Mouse (Mus musculus) cerebellum, adult 8-10 months (tissue): ENCODE results near the gene Fam20a.

Experiments used
- DNase-seq: peaks from one replicate; pipeline ENCODE4 v3.0.0; 2022

The Fam20a gene

DNA sequence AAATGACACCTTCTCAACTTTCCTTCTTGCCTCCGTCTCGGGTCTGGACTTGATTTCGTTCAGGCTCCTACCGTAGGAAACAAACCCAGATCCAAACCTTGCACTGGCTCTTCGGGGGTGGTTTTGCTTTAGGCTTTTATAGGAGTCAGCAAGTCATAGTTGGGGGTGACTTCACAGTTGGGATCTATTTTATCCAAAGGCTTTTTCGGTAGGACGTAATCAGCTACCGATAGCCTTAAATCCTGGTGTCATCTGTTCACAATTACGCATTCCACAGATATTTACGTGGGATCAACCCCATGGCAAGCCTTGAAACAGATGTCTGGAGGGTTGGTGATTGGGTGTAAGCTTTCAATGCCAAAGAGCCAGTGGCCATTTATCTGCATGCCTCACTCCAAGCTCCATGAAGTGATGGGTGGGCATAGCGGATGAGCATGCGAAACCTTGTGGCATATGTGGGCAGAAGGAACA, 6.7 kb downstream of the Fam20a start:
- DNase-seq: no peak

DNA sequence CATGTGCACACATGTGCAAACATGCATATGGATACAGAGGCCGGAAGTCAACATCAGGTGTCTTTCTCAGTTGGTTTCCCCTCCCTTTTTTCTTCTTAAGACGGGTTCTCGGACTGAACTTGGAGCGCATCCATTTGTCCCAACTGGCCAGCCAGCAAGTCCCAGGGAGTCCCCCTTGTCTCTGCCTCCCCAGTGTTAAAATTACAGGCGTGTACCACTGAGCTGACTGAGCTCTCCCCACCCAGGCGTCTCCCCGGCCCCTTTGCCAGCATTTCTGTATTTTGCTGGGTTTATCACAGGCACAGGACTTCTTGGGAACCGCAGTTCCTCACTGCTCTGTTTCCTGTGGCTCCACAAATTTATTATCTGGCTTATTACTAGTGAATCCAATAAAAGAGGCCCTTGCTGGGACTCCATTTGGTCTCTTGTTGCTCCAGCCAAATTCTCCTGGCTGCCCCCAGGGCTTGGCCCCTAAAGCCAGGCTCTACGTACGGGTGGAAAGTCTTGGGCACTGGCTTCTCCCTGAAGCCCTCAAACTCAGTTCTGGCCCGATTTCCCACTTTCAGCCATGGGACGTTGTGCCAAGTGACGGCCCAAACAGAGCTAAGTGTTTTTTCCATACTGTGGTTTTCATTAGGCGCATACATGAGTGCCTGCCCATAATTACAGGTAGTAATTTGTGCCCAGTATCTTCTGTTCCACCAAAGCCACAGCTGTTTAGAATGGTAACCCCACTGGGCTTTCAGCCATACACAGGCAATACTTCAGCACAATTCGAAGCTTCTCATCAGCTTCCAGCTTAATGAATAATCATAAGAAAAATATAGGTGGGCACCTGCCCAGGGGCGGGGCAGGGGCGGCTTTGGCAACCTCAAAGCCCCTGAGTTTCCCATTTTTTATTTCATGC, 7.5 kb downstream of the Fam20a start:
- DNase-seq: no peak

GRCm38 (mm10) chr11:109709501-109709900, 12.6 kb downstream of the Fam20a start:
- DNase-seq: no peak

GRCm38 (mm10) chr11:109708786-109709185, 13.3 kb downstream of the Fam20a start:
- no peak for DNase-seq

GRCm38 (mm10) chr11:109707442-109707841, 14.6 kb downstream of the Fam20a start:
- DNase-seq: no peak

DNA sequence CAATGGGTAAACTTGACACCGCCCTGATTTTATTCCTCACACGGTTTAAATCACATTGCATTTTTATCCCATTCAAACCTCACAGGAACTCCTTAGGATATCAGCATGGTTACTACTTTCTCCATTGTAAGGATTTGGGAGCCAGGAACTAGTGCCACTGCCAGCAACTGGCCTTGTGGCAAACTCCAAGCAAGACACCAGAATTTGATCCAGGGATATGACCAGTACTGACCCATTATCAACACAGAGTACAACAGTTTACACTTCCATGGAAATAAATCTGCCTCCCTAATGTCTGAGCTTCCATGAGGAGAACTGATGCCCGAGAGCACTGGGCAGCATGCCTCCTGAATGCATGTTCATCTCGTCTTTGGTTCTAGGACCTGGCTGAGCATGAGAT, 15.5 kb downstream of the Fam20a start:
- DNase-seq: no peak

DNA sequence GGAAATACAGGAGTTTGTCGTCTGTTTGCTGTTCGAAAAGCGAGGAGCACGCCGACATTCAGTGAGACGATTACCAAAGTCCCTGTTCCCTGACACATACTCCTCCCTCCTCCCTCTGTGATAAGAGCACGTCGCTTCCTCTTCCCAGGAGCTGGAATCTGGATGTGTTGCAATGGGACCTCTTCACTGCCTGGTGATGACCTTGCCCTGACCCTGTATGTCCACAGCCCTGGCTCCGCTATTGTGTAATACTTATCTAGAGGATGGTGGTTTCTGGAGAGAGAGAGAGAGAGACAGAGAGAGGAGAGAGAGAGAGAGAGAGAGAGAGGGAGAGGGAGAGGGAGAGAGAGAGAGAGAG, 16.0 kb downstream of the Fam20a start:
- DNase-seq: no peak

GRCm38 (mm10) chr11:109705336-109706054, 16.6 kb downstream of the Fam20a start:
- no peak for DNase-seq

GRCm38 (mm10) chr11:109704311-109705205, 17.5 kb downstream of the Fam20a start:
- no peak for DNase-seq

DNA sequence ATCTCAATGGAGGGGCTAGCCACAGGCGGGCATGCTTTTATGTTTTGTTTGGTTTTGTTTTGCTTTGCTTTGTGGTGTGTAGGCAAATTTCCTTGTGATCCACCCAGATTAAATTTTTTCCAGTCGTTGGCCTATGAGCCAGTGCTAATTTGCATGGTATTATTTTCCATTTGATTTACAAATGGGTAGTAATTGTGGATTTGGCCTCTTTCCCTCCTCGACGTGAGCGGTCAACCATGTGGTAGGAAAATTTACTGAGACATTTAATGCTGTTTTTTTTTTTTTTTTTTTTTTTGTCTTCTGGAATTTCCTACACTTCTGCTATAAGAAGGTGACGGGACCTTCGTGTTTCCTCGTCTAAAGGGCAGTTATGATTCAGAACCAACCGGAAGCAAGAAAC, 18.2 kb downstream of the Fam20a start:
- DNase-seq: no peak

DNA sequence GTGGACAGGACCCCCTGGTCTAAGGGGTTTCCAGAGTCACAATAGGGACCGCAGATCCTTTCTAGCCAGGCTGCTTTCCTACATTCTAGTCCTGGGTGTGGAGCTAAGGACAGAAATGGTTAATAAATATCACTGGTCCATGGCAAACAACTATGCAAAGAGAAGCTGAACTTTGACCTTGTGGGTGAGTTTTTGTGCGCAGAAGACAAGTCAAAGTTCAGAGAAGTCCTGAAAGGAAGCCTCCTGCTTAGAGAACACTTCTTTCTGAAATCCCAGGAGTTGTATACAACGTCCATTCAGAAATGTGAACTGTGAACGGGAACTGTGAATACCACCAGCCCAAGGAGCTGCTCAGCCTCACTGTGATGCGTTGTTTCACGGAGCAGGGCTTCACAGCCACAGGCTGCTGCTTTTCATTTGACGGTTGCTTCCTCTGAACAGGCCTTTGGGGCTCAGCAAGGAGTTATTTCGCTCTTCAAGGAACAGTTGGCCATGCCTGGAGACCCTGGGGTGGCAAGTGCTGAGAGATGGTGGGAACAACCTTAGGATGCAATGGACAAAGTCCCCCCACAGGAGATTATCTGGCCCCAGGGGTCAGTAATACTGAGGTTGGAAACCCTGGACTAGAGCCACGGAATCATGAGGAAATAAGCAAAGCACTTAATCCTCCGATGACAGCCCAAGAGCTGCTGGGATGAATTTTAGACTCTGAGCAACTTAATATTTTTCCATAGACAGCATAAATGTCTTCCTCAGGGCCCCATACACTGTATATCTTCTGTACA, 19.9 kb downstream of the Fam20a start:
- no peak for DNase-seq

DNA sequence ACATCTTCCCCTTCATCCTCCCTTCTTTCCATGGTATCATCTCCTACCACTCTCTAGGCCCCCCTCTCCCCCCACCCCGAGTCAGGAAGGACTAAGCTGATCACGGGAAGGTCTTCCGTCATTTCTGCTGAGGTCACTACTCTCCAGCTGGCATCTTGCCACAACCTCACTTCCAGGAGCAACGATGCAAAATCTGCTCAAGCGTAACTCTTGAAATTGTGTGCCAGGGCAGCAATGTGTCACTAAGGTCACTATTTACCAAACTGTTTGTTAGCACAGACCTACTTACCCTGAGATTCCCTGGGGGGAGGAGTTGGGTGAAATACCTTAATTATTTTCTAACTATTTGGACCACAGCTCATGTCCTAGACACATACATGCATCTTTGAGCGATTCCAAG, 21.3 kb downstream of the Fam20a start:
- no peak for DNase-seq

- no peak for DNase-seq
Observed at GRCm38 (mm10) chr11:109699784-109700183, 22.3 kb downstream of the Fam20a start.

- no peak for DNase-seq
Observed at GRCm38 (mm10) chr11:109698740-109699139, 23.3 kb downstream of the Fam20a start.

DNA sequence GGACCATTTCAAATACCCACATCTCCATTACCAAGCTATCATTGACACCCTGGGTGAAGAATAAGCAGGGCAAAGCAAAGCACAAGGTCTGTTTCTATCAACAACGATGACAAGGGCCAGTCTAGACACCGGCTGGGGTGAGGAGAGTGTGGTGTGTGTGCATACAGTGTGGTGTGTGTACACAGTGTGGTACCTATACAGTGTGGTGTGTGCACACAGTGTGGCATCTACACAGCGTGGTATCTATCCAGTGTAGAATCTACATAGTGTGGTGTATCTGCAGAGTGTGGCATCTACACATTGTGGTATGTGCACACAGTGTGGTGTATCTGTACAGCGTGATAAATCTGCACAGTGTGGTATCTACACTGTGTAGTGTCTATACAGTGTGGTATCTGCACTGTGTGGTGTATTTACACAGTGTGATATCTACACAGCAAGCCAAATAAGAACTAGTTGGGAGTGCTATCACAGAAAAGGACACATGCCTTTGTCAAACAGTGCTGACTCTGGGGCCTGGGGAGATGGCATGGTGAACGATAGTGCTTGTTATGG, 24.9 kb downstream of the Fam20a start:
- no peak for DNase-seq

DNA sequence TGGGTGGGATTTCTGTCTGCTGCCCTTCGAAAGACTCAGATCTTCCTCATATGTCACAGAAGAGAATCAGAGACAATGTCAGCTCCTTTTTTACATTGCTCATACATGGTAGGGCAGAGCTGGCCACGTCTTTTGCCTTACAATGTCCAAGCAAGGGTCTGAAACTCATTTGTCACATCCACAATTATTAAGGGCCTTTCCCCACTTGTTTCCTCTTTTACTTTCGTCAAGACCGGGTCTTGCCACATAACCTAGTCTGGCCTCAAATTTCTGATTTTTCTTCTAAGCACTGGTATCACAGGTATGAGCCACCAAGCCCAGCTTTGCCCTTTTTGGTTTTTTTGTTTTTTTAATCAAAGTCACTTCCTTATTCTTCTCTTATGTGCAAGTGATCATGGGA, 25.6 kb downstream of the Fam20a start:
- DNase-seq: no peak

- no peak for DNase-seq
Observed at GRCm38 (mm10) chr11:109692737-109693136, 29.3 kb downstream of the Fam20a start.

DNA sequence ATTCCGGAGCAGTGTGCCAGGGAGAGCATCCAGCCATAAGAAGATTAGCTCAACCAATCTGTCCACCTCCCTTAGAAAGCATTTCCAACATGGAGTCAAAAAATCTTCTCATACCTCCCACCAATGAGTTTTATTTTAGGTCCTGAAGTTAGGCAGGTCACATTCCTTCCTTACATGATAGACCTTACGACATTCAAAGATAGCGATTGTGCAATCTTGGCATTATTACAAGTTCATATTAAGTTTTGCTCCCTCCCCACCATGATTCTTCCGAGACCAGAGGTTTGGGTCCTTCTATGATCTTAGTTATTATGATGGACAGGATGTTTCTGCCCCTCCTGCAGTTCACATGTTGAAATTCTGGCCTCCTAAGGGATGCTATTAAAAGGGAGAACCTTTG, 32.5 kb downstream of the Fam20a start:
- no peak for DNase-seq

DNA sequence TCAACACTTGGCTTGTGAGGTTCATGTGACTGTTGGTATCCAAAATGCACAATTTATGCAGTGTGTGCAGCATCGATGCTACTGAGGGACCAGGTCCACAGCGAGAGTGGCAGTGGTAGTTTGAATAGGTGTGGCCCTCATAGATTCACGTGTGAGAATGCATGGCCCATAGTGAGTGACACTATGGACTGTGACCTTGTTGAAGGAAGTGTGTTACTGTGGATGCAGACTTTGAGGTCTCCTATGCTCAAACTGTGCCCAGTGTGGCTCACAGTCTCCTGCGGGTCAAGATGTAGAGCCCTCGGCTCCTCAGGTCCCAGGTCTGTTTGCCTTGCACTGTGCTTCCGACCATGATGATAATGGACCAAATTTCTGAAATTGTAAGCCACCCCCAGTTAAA, 39.9 kb downstream of the Fam20a start:
- DNase-seq: no peak

- DNase-seq: no peak
Observed at GRCm38 (mm10) chr11:109681556-109681955, 40.5 kb downstream of the Fam20a start.

DNA sequence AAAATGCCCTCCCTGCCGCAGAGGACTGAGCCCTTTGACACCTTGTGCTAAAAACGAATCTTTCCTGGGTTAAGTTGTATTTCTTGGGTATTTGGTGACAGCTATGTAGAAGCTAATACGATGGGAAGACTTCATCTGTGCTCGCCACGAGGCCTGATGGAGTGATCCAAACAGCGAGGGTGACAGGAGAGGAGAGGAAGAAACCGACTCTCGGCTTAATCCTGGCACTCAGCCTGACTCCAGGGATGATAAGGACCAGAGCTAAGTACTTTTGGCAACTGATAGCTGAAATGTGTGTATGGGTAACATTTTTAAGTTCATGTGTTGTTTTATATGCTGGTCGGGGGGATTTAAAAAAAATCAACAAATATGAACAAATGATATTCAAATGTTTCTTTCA, 41.1 kb downstream of the Fam20a start:
- no peak for DNase-seq

- DNase-seq: no peak
Observed at GRCm38 (mm10) chr11:109678291-109678690, 43.8 kb downstream of the Fam20a start.
